Mouse (Mus musculus) central nervous system, embryonic 11.5 days (tissue): ENCODE results near the gene Slc4a1ap. TPM values are rescaled to one million over a fixed set of nuclear protein-coding genes. Genes with fewer than 3 reads are reported as not detected.

Source experiments
- polyA plus RNA-seq: library from polyadenylated mRNA; depleted of rRNA; stranded (reverse); fragments of >200 nt; gene quantifications from 2 replicates; pipeline ENCODE4 v1.2.3, GENCODE M21; 2012; rRNA removed

Gene Slc4a1ap
- 25.2 and 46.6 TPM in 2 replicates for polyA plus RNA-seq

DNA sequence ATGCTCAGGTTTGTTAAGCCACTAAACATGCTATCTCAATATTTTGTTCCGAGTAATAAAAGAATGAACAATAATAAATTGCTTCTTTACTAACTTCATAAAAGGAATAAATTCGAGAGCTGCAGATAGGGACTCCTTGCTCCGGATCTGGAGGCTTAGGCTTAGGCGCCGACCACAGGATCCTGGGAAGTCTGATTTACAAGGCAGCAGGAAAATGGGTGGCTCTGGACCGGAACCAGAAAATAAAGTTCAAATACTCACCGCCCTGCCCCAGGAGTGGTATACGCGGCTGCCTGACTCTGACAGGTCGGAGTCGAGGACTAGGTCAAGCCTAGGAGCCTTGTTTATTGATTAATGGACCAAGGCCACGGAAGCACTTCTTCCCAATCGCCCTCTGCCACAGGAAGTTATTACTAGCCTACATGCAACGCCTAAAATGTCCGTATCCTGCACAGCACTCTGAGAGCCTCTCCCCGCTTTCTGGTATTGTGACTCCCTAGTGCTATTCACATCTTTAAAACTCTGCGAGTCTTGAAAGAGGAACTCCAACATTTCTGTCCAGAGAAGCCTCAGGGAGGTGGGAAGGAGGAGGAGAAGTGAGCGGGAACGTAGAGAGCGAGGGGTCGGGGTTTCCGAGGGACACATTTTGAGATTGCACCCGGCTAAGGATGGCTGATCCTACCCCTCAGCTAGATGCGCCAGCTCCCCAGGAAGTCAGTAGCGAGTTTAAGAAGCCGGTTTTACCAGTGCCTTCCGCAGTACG is at the start of gene Slc4a1ap:
TSS of gene Slc4a1ap (plus strand) at position 642 of the 763 bp plus-strand sequence.

DNA sequence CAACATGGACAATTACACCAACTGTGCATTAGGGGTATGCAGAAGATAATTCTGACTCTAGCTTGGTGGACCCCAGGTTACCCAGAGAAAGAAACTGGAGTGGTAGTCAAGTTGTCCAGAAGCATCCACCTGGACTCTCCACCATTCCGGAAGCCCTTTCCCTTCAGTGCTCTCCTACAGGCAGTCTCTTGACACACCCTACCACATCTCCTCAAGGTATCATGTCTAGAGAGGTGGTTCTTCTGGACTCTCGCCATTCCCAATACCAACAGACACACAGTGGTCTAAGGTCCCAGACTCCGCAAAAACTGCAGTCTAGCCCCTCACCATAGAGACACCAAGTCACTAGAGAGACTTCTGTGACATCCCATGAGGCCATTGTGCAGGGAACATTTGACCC is 41.4 kb upstream of the Slc4a1ap start, which contains the start of gene 4930548H24Rik:
TSS of gene 4930548H24Rik (plus strand) at position 301 of the 400 bp plus-strand sequence.

DNA sequence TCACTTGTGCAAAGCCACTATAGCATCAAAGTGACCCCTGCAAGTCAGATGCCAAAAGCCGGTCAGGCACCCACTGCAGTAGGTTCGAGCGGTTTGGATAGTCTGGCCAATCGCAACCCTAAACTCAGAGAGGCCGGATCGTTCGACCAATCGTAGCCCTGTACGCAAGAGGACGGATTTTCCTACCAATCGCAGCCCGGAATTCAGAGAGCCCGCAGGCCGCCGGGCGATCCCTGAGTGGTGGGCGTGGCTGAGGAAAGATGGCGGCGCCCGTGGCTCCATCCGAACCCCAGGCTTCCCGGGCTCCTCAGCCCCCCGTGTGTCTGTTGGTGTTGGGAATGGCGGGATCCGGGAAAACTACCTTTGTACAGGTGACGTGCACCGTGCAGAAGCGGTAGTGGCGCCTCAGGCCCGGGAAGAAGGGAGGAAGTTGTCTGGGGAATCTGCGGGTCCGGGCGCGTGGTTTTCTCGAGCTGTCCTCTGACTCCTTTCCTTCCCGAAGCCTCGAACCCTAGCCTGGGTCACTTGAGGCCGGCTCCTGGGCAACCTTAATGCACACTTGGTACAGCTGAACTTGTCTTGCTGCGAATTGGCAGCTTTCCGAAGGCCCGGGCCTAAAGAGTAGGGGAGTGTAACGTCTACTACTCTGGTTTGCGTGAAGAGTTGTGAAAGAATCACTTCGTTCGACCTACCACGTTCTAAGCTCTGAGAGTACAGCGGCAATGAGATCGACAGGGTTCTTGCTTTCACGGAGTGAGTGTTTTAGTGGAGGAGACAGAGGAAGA is 32.1 kb upstream of the Slc4a1ap start, which contains the start of gene Gpn1:
TSS of gene Gpn1 (plus strand) at position 229 of the 785 bp plus-strand sequence.

DNA sequence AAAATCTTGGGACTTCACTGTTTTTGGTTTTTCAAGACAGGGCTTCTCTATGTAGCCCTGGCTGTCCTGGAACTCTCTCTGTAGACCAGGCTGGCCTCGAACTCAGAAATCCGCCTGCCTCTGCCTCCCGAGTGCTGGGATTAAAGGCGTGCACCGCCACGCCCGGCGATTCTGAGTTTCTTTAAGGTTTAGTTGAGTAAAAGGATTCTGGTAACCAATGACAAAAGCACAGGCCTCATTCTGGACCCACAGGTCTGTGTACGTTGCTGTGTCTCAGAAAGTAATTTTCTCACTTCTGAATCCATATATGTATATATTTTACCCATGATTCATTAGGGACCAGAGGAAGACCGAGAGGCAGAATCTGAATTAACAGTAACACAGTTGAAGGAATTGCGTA is 912 bp downstream of the Slc4a1ap start, which contains the start of gene Supt7l:
TSS of gene Supt7l (minus strand) at position 101 of the 400 bp plus-strand sequence.

DNA sequence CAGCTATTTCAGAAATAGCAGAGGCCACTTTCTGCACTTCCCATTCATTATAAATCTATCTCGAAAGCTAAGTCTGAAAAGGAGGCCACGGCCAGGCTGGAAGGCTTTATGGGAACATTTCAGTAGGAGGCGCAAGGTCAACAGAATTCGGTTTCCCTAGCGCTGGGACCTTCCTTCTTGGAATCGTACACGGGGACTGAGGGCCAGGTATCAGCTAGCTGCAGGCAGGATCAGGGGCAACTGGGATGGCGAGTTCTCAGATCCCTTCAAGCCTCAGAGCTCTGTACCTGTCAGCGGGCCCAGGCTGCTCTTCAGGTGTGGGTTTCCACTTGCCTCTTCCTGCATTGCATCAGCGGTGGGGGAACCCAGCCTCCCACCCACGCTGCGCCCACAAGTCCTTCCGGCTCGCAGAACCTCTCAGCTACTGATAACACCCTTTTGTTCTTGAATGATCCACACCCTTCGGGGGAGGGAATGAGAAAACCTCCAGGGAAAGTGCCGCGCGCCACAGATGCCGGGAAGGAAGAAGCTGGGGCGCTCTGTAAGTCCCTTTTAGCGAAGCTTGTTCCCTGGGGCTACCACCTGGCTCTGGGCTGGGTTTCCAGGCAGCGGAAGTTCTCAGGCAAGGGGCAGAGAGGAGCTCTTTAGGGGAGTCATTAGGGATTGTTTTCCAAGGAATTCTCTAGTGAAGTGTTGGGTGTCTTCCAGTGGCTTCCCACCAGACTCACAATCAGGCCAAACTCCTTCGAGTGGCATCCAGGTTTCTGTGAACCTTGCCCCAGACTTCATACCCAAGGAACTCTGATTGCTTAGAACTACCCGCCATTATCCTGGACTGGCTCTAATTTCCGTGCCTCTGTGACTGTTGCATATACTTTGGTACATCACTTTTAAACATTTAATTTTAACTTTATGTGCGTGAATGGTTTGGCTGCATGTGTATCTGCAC is 70.0 kb downstream of the Slc4a1ap start, which contains the start of gene Mrpl33:
TSS of gene Mrpl33 (plus strand) at position 455 of the 949 bp plus-strand sequence.

Other genes starting within 250 kb of the Slc4a1ap start
- 44.3 and 45.6 TPM in 2 replicates for gene Ift172, start 235.9 kb upstream of the Slc4a1ap start, polyA plus RNA-seq
- gene Fndc4, start 230.9 kb upstream of the Slc4a1ap start, polyA plus RNA-seq: 57.8 and 94.3 TPM in 2 replicates
- 0.63 and 1.5 TPM in 2 replicates for gene Gckr, start 229.6 kb upstream of the Slc4a1ap start, polyA plus RNA-seq
- gene Zfp512, start 74.6 kb upstream of the Slc4a1ap start, polyA plus RNA-seq: 59.8 and 71.9 TPM in 2 replicates
- gene 4930548H24Rik, start 41.3 kb upstream of the Slc4a1ap start, polyA plus RNA-seq: 0.24 and 0.31 TPM in 2 replicates
- 37.8 and 40.9 TPM in 2 replicates for gene Gpn1, start 32.3 kb upstream of the Slc4a1ap start, polyA plus RNA-seq
- 17.8 and 21.2 TPM in 2 replicates for gene Supt7l, start 812 bp downstream of the Slc4a1ap start, polyA plus RNA-seq
- 133 and 291 TPM in 2 replicates for gene Mrpl33, start 69.9 kb downstream of the Slc4a1ap start, polyA plus RNA-seq
- gene Rbks, start 170.6 kb downstream of the Slc4a1ap start, polyA plus RNA-seq: 2.1 and 2.9 TPM in 2 replicates
- gene Babam2, start 170.7 kb downstream of the Slc4a1ap start, polyA plus RNA-seq: 26.3 and 26.5 TPM in 2 replicates